Mouse (Mus musculus): Measurements from ENCODE around the gene Cenpp. TPM values are rescaled to one million over a fixed set of nuclear protein-coding genes. Genes with fewer than 3 reads are reported as not detected.

The Cenpp gene
- polyA plus RNA-seq (2014; fragmentation: Nextera tagmentation; extraction: Ambion mirVana): 25.8 and 30.8 TPM in 2 replicates

GRCm38 (mm10) chr13:49652481-49653179 lies at the start of gene Cenpp, which contains the start of gene Nol8:
Gene Cenpp, minus strand, starts transcription at chr13:49652785.
Gene Nol8, plus strand, starts transcription at chr13:49653078.
- Histone ChIP-seq H3K4me1 (ENCODE audit: control insufficient read depth, insufficient read depth, low read length) (peaks cover 14% of the 10 kb centered on the region), H3K4me2 (ENCODE audit: low read depth) (peak within 1 kb of the TSS; percentile 77), H3K36me3 (ENCODE audit: control insufficient read depth, insufficient read depth, low read length) (no peaks in the 10 kb centered on the region; the same call in 1 of the 2 replicates), H3K4me3 (ENCODE audit: low read depth, low read length) (peak within 1 kb of the TSS; percentile 60), H3K27me3 (ENCODE audit: control insufficient read depth, insufficient read depth, low read length) (no peaks in the 10 kb centered on the region), H3K27ac (ENCODE audit: low read depth, low read length) (no peak within 1 kb of the TSS), H3K9me3 (ENCODE audit: control insufficient read depth, low read length) (no peaks in the 10 kb centered on the region), H3K9ac (ENCODE audit: low read length) (peak within 1 kb of the TSS; percentile 60)
- WGBS: under 1% methylated on average over 68 of the region's 68 CpGs
- peak; percentile 98 for ATAC-seq (ENCODE audit: insufficient read depth, low FRiP score, low TSS enrichment)
- DNase-seq (ENCODE audit: low spot score): peak; percentile 100

GRCm38 (mm10) chr13:49691056-49691455 lies 38.5 kb upstream of the Cenpp start:
- Histone ChIP-seq H3K4me3 (ENCODE audit: low read depth, low read length) (no peak overlapping the region), H3K36me3 (ENCODE audit: control insufficient read depth, insufficient read depth, low read length) (peaks cover 17% of the 10 kb centered on the region; the same call in 1 of the 2 replicates), H3K4me2 (ENCODE audit: low read depth) (no peak overlapping the region), H3K4me1 (ENCODE audit: control insufficient read depth, insufficient read depth, low read length) (no peaks in the 10 kb centered on the region), H3K9ac (ENCODE audit: low read length) (no peak overlapping the region), H3K27ac (ENCODE audit: low read depth, low read length) (no peak overlapping the region), H3K27me3 (ENCODE audit: control insufficient read depth, insufficient read depth, low read length) (no peaks in the 10 kb centered on the region), H3K9me3 (ENCODE audit: control insufficient read depth, low read length) (no peaks in the 10 kb centered on the region)
- DNase-seq (ENCODE audit: low spot score): no peak
- WGBS: 93% methylated on average over 5 of the region's 5 CpGs
- ATAC-seq (ENCODE audit: insufficient read depth, low FRiP score, low TSS enrichment): no peak

DNA sequence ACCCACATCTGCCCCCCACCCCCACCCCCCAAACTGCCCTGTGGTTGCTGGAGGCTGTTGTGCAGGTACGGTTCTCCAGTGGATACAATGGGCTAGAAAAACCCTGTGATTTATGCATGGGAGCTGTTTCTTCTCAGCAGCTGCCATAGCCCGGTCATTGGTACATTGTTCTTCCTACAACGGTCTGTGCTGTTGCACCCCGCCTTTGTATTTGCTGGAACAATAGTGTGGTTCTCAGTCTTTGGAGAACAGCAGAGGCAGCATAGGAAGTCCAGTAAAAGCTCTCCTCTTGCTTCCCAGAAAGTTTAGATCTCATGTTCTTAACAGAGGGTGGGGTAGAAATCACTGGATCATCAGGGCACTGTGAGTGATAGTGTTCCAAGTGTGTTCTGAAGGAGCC lies 31.7 kb upstream of the Cenpp start:
- WGBS: 58% methylated on average over 4 of the region's 4 CpGs
- DNase-seq (ENCODE audit: low spot score): no peak
- Histone ChIP-seq H3K4me2 (ENCODE audit: low read depth) (peak overlapping the region; percentile 6; the same call in 1 of the 2 replicates), H3K9me3 (ENCODE audit: control insufficient read depth, low read length) (no peaks in the 10 kb centered on the region), H3K4me3 (ENCODE audit: low read depth, low read length) (no peak overlapping the region), H3K36me3 (ENCODE audit: control insufficient read depth, insufficient read depth, low read length) (peaks cover 5% of the 10 kb centered on the region; the same call in 1 of the 2 replicates), H3K9ac (ENCODE audit: low read length) (no peak overlapping the region), H3K27me3 (ENCODE audit: control insufficient read depth, insufficient read depth, low read length) (no peaks in the 10 kb centered on the region), H3K27ac (ENCODE audit: low read depth, low read length) (0 out of 2 replicates have a peak overlapping the region, but pooled peaks have one; percentile 14), H3K4me1 (ENCODE audit: control insufficient read depth, insufficient read depth, low read length) (peaks cover 5% of the 10 kb centered on the region; the same call in 1 of the 2 replicates)
- ATAC-seq (ENCODE audit: insufficient read depth, low FRiP score, low TSS enrichment): no peak

DNA sequence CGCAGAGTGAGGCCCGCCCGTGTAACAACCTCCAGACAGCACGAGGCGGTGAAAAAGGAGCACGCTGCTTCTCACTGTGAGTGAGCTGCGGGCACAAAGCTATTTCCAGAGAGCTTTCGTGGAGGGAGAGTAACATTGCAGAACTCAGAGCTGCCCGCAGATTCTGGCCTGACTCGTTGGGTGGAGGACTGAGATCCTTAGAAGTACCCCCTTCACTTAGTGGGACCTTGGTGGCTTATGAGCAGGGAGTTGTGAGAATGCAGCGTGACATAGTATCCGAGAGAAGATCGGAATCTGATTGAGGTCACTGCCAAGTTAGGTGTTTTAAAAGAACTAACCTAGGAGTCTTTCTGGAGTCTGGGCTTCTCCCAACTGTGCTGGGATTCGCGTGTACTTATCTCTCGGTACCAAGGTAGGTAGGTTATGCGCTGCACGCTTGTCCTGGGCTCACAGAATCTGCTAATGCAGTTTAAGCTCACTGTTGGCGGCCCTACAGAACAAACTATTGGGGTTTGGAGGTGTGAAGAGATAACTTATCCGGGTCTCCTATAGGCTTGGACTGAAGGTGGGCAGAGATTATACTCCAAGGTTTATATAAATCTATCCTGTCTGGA lies 29.8 kb upstream of the Cenpp start:
- Histone ChIP-seq H3K4me3 (ENCODE audit: low read depth, low read length) (peak overlapping the region; percentile 97), H3K4me2 (ENCODE audit: low read depth) (peak overlapping the region; percentile 66), H3K27ac (ENCODE audit: low read depth, low read length) (0 out of 2 replicates have a peak overlapping the region, but pooled peaks have one; percentile 39), H3K36me3 (ENCODE audit: control insufficient read depth, insufficient read depth, low read length) (0 out of 2 replicates have a peak, but pooled peaks cover under 1% of the 10 kb centered on the region), H3K27me3 (ENCODE audit: control insufficient read depth, insufficient read depth, low read length) (no peaks in the 10 kb centered on the region), H3K9me3 (ENCODE audit: control insufficient read depth, low read length) (no peaks in the 10 kb centered on the region), H3K4me1 (ENCODE audit: control insufficient read depth, insufficient read depth, low read length) (peaks cover 5% of the 10 kb centered on the region; the same call in 1 of the 2 replicates), H3K9ac (ENCODE audit: low read length) (peak overlapping the region; percentile 89)
- DNase-seq (ENCODE audit: low spot score): no peak
- peak; percentile 1 for ATAC-seq (ENCODE audit: insufficient read depth, low FRiP score, low TSS enrichment)
- WGBS: 1% methylated on average over 20 of the region's 20 CpGs

- DNase-seq (ENCODE audit: low spot score) (peak; percentile 99), ATAC-seq (ENCODE audit: insufficient read depth, low FRiP score, low TSS enrichment) (peak; percentile 100)
- H3K9ac ChIP-seq (ENCODE audit: low read length): peak within 1 kb of the TSS; percentile 89
- no peaks in the 10 kb centered on the region for H3K36me3 ChIP-seq (ENCODE audit: control insufficient read depth, insufficient read depth, low read length)
- 7% methylated on average over 26 of the region's 26 CpGs for WGBS
- peaks cover 5% of the 10 kb centered on the region; the same call in 1 of the 2 replicates for H3K4me1 ChIP-seq (ENCODE audit: control insufficient read depth, insufficient read depth, low read length)
- peak within 1 kb of the TSS; percentile 66 for H3K4me2 ChIP-seq (ENCODE audit: low read depth)
- H3K27me3 ChIP-seq (ENCODE audit: control insufficient read depth, insufficient read depth, low read length): no peaks in the 10 kb centered on the region
- H3K4me3 ChIP-seq (ENCODE audit: low read depth, low read length): peak within 1 kb of the TSS; percentile 97
- H3K9me3 ChIP-seq (ENCODE audit: control insufficient read depth, low read length): no peaks in the 10 kb centered on the region
- H3K27ac ChIP-seq (ENCODE audit: low read depth, low read length): 0 out of 2 replicates have a peak within 1 kb of the TSS, but pooled peaks have one; percentile 39
These were observed 29.0 kb upstream of the Cenpp start, which contains the start of gene Iars for GRCm38 (mm10) chr13:49681351-49682232. Gene Iars, plus strand, starts transcription at chr13:49682100.

DNA sequence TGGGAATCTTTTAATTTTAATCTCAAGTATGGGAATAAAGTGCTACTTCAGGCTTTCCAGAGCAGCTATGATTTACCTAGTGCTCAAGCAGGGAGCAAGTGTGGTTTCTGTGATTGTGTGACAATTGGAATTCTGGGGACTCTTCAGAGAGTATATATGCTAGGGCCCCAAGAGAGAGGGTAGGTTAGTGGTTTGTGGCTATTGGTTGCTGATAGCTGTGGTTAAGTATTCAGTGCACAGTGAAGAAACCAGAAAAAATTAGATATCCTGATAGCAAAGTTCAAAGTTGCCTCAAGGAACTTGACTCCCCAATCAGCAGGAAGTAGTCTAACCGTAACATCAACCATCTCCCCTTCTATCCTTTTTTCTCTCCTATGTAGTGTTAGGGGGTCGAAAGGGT lies 25.2 kb upstream of the Cenpp start:
- Histone ChIP-seq H3K27ac (ENCODE audit: low read depth, low read length) (no peak overlapping the region), H3K9ac (ENCODE audit: low read length) (no peak overlapping the region), H3K9me3 (ENCODE audit: control insufficient read depth, low read length) (no peaks in the 10 kb centered on the region), H3K36me3 (ENCODE audit: control insufficient read depth, insufficient read depth, low read length) (0 out of 2 replicates have a peak, but pooled peaks cover 3% of the 10 kb centered on the region), H3K4me3 (ENCODE audit: low read depth, low read length) (no peak overlapping the region), H3K4me2 (ENCODE audit: low read depth) (no peak overlapping the region), H3K27me3 (ENCODE audit: control insufficient read depth, insufficient read depth, low read length) (no peaks in the 10 kb centered on the region), H3K4me1 (ENCODE audit: control insufficient read depth, insufficient read depth, low read length) (no peaks in the 10 kb centered on the region)
- no peak for DNase-seq (ENCODE audit: low spot score)
- 88% methylated on average over 2 of the region's 2 CpGs for WGBS
- no peak for ATAC-seq (ENCODE audit: insufficient read depth, low FRiP score, low TSS enrichment)

DNA sequence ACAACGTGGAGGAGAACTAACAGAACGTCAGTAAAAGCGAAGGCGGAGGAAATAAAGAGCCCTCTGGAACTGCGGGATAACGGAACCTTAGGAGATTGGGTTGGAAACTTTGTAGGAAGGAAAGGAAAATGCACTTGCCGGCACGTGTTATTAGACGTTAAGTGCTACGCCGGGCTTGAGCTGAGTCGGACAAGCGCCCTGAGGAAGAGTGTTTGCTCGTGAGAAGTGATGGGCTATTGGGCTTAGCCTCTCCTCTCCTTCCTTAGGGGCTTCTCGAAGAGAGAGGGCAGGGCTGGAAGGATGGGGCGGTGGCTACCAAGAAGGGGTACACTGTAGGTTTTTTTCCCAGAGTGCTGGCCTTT lies 576 bp upstream of the Cenpp start:
- no peak for DNase-seq (ENCODE audit: low spot score)
- Histone ChIP-seq H3K36me3 (ENCODE audit: control insufficient read depth, insufficient read depth, low read length) (no peaks in the 10 kb centered on the region; the same call in 1 of the 2 replicates), H3K9me3 (ENCODE audit: control insufficient read depth, low read length) (no peaks in the 10 kb centered on the region), H3K4me1 (ENCODE audit: control insufficient read depth, insufficient read depth, low read length) (peaks cover 14% of the 10 kb centered on the region), H3K27ac (ENCODE audit: low read depth, low read length) (no peak overlapping the region), H3K27me3 (ENCODE audit: control insufficient read depth, insufficient read depth, low read length) (no peaks in the 10 kb centered on the region), H3K4me3 (ENCODE audit: low read depth, low read length) (peak overlapping the region; percentile 60), H3K4me2 (ENCODE audit: low read depth) (peak overlapping the region; percentile 77), H3K9ac (ENCODE audit: low read length) (peak overlapping the region; percentile 60)
- ATAC-seq (ENCODE audit: insufficient read depth, low FRiP score, low TSS enrichment): peak; percentile 74
- WGBS: under 1% methylated on average over 16 of the region's 16 CpGs

- Histone ChIP-seq H3K27ac (ENCODE audit: low read depth, low read length) (no peak overlapping the region), H3K4me3 (ENCODE audit: low read depth, low read length) (peak overlapping the region; percentile 60), H3K9ac (ENCODE audit: low read length) (peak overlapping the region; percentile 60), H3K9me3 (ENCODE audit: control insufficient read depth, low read length) (no peaks in the 10 kb centered on the region), H3K27me3 (ENCODE audit: control insufficient read depth, insufficient read depth, low read length) (no peaks in the 10 kb centered on the region), H3K4me2 (ENCODE audit: low read depth) (peak overlapping the region; percentile 48), H3K4me1 (ENCODE audit: control insufficient read depth, insufficient read depth, low read length) (peaks cover 14% of the 10 kb centered on the region), H3K36me3 (ENCODE audit: control insufficient read depth, insufficient read depth, low read length) (no peaks in the 10 kb centered on the region; the same call in 1 of the 2 replicates)
- no peak for ATAC-seq (ENCODE audit: insufficient read depth, low FRiP score, low TSS enrichment)
- DNase-seq (ENCODE audit: low spot score): no peak
- WGBS: 2% methylated on average over 4 of the region's 4 CpGs
These were observed 719 bp downstream of the Cenpp start for GRCm38 (mm10) chr13:49651781-49652351.

All from neural tube, embryonic 11.5 days (tissue).